Mouse (Mus musculus) layer of hippocampus, adult 18-20 months (tissue): Measurements from ENCODE around the gene Cecr2. TPM values are rescaled to one million over a fixed set of nuclear protein-coding genes. Genes with fewer than 3 reads are reported as not detected.
"Not testable (repeated sequence)": the region's sequence is repeated elsewhere in the genome, so short reads cannot be mapped to it uniquely, and the experiment has no call there.

ENCODE experiments used
- DNase-seq, 2 experiments: peaks; one replicate each; pipeline ENCODE4 v3.0.0; 2022; ENCODE audit warnings: low spot score in 2 of 2
- microRNA-seq, 2 experiments: library from miRNA; unstranded; fragments of <30 nt; microRNA quantifications; one replicate each; pipeline ENCODE4 v1.2.0; 2021
- total RNA-seq, 2 experiments: library from RNA; stranded (reverse); gene quantifications; 2 replicates each; pipeline ENCODE4 v1.2.3; 2021

Cecr2 gene
- total RNA-seq, 2 experiments from 2014 or later: 11.4 to 15.1 TPM

- DNase-seq: not testable (repeated sequence)
Observed at GRCm38 (mm10) chr6:120811999-120812398, 145.8 kb downstream of the Cecr2 start.

- DNase-seq: no peak
Observed at GRCm38 (mm10) chr6:120819294-120819693, 153.1 kb downstream of the Cecr2 start.

- DNase-seq: no peak
Observed at GRCm38 (mm10) chr6:120820144-120820543, 154.0 kb downstream of the Cecr2 start.

Small RNA genes within 50 kb of the gene (microRNA-seq; reads per million reads assigned to microRNA genes)
- 0 reads per million in 2 experiments for gene Gm25193

Other genes with a start within 250 kb of the Cecr2 start
- gene Il17ra, start 203.1 kb upstream of the Cecr2 start, total RNA-seq: 1 to 10 TPM; 8.7 to 8.8 TPM
- gene Tmem121b, start 172.6 kb upstream of the Cecr2 start, total RNA-seq: 10 to 100 TPM; 37.4 to 40.7 TPM
- 10 to 100 TPM; 27.7 to 30.5 TPM for gene Hdhd5, start 135.1 kb upstream of the Cecr2 start, total RNA-seq
- gene Slc25a18, start 107.2 kb downstream of the Cecr2 start, total RNA-seq: 10 to 100 TPM; 62.2 to 62.6 TPM
- 100 to 1,000 TPM; 505 to 520 TPM for gene Atp6v1e1, start 156.4 kb downstream of the Cecr2 start, total RNA-seq
- 10 to 100 TPM; 44.1 to 46.3 TPM for gene Bcl2l13, start 169.8 kb downstream of the Cecr2 start, total RNA-seq